Mouse (Mus musculus) naive thymus-derived CD4-positive, alpha-beta T cell, adult 2 months (primary cell): ENCODE results near the gene Bbs12.

Experiments
- DNase-seq: peaks from one replicate; pipeline ENCODE4 v3.0.0-alpha.2; 2011; ENCODE audit warnings: low read depth

Gene Bbs12

DNA sequence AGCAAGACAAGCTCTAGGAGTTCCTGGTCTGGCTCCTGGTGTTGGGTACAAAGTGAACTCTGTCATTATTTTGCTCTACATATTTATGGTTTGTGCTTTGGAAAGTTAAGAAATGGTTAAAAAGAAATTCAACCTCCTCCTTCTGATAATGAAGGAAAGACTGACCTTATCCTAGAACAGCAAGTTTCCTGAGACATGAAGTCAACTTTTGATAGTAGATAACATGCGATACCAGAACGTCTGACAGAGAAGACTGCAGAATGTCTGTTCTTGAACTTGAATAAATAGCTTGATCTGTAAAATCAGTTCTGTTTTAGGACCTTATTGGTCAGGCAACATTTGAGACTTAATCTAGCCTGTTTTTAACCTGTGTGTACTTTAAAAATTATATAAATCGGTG, 14.3 kb downstream of the Bbs12 start:
- DNase-seq, result no peak

DNA sequence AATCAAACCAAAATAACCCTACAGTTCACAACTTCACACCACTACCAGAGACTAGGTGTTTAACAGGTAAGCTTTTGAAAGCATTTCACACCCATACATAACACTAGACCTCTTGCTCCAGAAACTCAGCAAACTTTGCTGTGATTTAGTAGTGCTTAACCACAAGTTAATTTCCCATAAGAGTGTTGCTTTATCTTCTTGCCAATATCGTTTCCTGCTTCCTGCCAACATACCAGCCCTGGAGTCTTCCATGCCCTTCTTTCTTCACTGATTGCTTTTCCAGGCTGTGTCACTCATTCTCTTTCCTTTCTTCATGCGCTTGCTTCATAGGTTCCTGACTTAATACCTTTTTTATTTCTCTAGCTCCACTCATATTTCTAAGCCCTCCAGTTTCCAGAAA, 16.1 kb downstream of the Bbs12 start:
- no peak for DNase-seq

DNA sequence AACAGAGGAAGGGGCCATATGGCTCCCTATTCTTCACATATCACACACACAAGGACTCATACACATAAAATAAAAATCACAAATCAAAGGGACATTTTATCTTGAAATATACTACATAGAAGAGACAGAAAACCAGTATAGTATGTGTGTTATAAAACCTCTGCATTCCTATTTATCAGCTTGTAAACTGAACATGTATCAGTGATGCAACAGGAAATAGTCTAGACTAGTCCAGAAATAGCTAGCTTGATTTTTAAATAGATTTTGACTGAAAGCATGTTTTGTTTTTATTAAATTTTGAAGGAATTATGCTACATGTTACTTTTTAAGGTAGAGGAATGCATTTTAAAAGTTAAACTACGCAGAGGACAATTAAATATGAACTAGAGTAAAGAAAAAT, 17.6 kb downstream of the Bbs12 start:
- DNase-seq, result no peak

DNA sequence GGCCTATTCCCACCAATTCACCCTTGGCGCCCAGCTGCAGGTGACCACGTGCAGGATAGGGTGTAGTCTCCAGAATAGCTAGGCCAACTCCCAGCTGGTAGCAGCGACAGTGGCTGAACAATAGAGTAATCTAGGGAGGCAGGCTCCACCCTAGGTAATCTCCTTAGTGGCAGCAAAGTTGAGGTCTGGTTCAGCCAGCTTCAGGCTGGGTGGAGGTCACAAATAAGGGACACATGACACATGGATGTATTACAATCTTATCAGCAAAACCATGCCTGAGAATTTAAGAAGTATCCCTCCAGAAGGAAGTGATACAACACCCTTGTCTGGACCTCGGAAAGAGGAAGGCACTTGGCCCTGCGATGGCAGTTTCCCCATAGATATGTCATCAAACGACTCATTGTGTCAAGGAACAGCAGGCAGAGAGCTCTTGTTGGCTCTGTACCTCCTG, 19.7 kb downstream of the Bbs12 start:
- no peak for DNase-seq

DNA sequence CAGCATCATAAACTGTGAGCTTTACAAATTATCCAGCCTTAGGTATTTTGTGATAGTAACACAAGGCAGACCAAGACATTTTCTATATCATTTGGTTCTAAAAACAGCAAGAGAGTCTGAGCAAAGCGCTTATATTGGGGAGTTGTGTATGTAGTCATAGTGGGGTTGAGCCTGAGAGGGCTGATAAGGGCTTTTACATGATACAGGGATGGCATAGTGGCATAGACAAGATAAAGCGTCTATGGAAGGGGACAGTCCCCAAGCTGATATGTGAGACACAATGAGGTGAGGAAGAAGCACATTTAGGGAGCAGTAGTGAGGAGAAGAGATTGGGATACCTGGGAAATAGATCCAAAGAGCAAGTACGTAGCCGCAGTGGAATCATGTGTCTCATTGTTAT, 21.7 kb downstream of the Bbs12 start:
- no peak for DNase-seq

DNA sequence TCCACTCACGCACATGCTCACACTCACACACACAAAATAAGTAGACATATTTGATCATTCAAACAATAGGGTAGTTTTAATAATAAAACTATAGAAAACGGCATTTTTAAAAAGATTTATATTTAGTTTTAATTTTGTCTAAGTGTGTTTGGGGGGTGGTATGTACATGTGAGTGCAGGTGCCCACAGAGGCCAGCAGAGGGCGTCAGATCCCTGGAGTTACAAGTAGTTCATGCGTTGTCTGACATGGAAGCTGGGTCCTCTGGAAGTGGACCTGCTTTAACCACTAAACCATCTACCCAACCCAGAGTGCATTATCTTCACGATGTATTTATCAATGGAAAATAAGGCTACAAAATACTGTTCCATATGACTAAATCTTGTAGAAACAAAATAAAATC, 28.8 kb downstream of the Bbs12 start:
- DNase-seq, result peak; percentile 36

DNA sequence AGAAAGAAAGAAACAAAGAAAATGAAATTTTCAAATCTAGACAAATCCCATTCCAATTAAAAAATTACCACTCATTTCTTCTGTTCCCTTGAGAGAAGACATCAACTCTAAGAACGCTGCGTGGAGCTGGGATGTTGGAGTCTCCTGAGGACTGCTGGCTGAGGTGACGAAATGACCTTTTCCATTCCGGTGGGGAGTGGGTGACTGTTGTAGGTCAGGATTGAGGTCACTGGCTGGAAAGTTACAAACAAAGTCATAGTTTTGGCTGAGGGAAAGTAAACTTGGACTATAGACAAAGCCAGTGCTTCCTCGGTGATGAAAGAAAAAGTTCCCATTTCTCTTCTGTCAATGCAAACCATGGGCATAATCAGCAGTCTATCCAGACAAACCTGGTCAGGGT, 30.5 kb downstream of the Bbs12 start:
- no peak for DNase-seq

DNA sequence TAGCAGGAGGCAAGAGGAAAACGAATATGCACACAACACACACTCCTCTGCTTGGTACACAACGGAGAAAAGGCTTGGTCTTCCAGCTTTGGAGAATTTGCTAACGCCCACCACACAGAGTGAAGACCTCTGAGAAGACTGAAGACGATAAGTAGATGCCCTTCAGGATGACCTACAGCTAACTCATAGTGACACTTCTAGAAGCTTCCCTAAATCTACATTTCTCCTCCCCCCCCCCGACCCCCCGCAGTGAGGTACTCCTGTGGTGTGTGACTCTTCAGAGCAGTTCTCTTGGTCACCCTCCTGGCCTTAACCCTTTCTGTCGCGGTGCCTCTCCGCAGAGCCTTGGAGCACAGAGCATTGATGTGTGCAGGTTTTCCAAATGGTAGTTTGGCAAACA, 35.3 kb downstream of the Bbs12 start:
- no peak for DNase-seq

DNA sequence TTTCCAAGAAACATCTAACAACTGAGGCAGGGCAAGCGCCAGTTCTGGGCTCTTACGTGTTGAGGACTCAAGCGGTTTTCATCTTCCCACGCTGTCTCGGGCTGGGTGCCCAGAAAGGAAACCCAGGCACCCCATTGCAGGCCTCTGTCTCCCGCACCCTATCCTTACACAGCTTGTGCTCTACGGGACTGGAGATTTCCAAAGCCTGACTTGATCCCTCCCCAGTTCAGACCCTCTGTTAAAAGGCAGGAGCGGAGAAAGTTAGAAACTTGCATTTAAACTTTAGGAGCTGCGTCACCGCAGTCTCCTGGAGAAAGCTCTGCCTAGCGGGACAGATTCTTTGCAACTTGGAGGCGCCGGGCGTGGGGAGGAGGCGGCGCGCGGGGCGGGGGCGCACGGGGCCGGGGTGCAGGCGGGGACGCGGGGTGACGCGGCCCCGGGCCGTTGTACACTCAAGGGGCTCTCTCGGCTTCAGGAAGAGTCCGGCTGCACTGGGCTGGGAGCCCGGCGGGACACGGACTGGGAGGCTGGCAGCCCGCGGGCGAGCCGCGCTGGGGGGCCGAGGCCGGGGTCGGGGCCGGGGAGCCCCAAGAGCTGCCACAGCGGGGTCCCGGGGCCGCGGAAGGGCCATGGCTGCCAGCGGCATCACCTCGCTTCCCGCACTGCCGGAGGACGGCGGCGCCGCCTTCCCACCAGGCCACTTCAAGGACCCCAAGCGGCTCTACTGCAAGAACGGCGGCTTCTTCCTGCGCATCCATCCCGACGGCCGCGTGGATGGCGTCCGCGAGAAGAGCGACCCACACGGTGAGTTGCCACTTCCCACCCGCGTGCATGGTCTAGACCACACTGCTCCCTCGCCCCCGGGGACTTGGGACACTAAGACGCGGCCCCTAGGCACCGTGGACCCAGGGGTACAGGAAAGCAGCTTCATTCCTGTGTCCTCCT, 36.1 kb downstream of the Bbs12 start, which contains the start of gene Fgf2:
Fgf2 (plus strand) TSS at position 126 of the 945 bp plus-strand sequence.
- peak; percentile 58 for DNase-seq

DNA sequence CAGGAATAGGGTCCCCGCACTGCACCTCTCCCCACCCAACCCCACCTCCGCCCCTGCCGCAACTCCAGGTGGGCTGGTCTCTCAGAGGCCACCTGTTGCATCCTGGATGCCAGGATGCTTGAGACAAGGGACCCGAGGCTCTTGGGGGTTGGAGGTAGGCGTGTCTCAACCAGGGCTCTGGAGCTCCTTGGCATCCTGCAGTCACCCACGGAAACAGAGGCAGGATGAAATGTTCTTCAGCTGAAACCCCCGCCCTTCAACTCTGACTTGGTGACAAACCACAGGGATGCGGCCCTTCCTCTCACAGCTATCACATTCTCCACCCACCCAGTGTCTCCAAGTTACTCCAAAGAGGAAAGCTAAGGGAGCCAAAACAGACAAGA, 36.8 kb downstream of the Bbs12 start:
- DNase-seq, result peak; percentile 29

DNA sequence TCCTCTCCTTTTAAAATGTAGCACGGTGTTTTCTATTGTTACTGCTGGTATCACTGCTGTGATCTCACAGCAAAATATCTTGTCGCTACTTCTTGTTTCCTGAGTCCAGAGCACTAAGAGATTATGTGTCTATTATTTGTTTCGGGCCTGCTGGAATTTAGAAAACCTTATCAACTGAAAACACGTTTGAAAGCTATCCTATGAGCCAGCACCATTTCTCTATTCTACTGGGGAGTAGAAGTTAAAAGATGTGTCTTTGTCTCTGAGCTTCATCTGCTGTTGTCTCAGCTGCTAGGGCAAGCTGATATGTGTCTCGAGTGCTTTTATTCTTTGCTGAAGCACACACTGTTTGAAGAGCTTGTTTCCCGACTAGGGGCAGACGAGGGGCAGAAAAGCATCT, 38.0 kb downstream of the Bbs12 start:
- DNase-seq, result no peak

DNA sequence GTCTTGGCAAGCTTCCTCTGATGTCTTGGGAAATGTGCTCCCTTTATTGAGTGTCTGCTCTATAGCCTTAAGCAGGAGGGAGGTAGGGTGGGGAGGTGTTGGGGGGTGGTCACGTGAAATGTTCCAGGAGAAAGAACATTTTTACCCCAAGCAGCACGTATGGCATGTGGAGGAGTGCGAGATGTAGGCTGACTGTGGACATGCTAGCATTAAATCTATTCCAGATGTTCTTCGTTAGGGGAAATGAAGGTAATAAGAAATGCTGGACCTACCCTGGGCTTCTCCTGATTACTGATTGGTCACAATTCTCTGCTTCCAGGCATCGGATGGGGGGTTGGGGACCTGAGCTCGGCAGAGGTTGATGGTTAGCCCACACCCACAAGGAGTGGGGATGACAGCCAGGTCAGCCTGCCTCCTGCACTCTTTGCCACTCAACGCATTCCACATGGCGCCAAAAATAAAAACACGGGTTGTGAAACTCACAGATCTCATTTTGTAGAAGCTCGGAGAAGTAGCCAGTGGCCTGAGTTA, 41.7 kb downstream of the Bbs12 start:
- no peak for DNase-seq

DNA sequence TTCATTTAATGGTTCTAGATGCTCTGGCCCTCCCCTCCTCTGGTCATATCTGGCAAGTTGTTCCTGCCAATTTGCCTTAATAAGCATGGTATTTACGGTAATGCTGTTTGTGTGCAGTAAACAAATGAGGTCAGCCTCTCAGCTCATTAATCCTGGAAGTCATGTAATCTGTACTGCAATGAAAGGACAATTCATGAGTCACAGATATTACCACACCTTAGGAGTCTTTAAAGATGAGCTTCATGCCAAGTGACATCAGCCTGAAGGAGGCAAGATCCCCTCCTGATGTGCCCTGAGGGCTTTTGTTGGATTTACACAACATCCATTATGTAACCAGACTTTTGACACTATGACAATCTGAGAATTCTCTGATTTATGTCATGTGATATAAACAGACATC, 42.4 kb downstream of the Bbs12 start:
- no peak for DNase-seq

DNA sequence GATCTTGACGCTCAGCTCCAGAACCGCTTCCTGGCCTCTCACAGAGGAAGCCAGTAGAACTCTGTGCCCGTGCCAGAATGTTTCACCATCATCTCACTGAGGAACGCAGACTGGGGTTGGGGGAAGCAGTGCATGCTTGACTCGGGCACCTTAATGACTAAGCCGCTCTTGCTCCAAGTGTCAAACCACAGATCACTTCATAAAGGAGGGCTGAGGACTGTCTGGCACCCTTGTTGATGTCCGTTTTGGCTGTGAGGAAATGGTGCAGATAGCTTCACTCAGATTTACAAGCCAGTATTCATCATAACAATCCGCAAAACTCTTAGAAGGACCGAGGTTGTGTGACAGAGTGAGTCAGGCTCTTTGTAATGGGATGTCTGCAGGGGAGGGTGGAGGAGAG, 48.4 kb downstream of the Bbs12 start:
- DNase-seq, result no peak

DNA sequence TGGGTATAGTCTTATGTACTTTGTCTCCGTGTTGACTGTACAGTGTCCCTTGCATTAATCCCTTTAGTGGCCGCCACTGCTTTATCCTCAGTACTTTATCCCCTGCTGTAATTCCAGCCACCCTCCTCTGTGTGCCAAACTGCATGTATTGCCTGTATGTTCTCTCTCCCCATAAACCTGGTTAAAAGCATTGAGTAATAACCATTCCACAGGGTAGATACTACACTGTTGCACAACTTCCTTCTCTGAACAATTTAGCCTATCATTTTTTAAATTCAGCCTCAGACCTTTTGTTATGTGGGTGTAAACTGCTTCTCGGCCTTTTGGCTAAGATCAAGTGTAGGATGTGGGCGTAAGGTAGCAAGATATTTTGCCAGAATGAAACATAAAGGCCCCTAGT, 52.8 kb downstream of the Bbs12 start:
- DNase-seq, result no peak

DNA sequence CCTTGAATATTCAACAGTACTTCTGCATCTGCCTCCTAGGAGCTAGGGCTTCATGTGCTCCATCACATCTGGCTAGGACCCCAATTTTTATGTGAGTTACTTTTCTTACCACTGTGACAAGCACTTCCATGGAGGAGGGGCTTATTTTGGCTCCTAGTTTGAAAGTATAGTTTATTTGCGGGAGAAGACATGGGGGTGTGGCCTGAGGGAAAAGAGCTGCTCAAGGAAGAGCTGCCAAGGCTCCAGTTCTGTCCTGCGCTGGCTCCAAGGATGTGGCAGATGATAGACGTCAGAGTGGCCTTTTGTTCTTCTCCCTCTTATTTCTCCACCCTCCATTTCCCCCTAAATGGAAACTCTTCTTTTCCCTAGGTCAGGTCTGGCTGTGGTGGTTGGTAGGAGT, 53.6 kb downstream of the Bbs12 start:
- no peak for DNase-seq

DNA sequence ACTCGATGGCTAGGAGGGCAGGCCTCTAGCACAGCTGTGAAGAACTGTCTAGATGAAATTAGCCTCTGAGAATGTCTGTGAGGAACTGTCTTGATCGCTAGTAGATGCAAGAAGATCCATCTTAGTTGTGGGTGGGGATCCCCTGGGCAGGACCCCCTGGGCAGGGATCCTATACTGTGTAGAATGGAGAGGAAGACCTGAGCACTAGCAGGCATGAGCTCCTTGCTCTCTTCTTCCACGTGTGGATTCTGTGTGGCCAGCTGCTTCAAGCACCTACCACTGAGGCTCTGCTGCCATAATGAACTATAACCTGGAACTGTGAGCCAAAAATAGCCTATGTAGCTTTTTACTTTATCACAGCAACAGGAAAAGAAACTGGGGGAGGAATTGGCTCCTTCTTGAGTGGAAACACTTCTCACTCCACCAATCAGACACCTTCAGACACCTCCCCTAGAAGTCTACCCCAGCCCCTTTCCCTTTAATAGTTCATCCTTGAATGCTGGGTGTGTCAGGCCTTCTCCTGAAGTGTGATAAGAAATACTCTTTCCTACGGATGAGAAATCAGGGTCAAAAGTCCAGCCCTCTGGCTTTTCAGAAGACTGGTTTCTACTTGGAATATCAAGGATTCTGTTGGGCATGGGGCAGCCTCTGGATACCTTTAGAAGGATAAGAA, 54.2 kb downstream of the Bbs12 start:
- no peak for DNase-seq

DNA sequence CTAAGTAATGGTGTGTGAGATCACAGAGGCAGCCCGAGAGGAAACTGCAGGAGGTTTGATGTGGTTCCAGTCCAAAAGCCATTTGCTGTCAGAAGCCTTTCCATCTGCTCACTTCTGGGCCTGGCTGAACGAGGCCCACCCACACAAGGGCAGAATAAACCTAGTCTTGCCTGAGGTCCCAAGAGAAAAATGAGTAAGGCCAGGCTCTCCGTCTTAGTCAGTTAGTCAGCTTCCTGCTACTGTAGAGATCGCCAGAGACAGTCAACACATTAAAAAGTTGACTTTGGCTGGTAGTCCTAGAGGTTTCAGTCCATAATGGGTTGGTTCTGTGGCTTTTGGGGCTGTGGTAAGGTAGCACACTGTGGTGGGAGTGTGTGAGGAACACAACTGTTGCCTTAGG, 58.1 kb downstream of the Bbs12 start:
- DNase-seq, result no peak
